Mouse (Mus musculus): ENCODE data around the gene Pml.
A peak's percentile ranks its signal among the peaks of the same experiment; 100 is the strongest.

The Pml gene

DNA sequence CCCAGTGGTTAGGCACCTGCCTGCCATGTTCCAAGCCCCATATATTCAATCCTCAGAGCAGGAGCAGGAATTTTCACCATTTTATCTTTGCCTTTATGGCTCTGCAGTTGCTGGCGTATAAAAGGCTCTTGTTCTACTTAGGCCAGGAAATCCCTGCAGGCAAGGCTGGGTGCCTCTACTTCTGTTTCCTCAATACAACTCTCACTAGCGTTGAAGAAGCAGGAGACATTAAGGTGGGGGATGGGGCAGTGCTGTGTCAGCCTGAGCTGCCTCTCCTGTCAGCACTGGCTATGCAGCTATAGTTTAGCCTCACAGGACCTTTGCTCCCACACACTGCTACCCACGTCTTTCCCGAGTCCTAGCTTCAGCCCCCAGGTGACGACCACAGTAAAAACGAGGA, 17.8 kb downstream of the Pml start:
- peak; percentile 40 for DNase-seq

DNA sequence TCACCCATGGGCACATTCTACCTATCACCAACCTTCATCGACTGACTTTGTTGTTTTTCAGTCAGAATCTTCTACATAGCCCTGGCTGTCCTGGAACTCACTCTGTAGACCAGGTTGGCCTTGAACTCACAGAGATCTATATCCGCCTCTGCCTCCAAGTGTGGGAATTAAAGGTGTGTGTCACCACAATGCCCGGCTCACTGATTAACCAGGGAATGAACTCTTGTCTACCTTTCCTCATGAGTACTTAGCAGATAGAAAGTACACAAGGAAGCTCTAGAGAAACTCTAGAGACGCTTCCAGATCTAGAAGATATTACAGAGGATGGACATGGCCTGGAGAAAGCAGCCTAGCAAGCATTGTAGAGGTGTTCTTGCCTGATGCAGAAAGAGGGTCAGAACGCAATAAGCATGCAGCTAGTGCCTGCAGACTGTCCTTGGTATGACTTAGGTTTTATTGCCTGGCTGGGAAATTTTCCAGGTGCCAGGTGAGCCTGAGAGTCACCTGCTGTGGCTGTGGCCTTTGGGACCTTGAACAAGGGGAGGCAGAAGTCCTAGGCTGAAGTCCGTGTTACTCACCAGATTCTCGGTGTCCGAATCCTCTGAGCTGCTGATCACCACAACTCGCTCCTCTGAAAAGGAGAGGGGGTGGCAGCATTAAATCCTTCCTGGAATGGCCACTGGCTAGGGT, 20.7 kb downstream of the Pml start:
- no peak for DNase-seq

DNA sequence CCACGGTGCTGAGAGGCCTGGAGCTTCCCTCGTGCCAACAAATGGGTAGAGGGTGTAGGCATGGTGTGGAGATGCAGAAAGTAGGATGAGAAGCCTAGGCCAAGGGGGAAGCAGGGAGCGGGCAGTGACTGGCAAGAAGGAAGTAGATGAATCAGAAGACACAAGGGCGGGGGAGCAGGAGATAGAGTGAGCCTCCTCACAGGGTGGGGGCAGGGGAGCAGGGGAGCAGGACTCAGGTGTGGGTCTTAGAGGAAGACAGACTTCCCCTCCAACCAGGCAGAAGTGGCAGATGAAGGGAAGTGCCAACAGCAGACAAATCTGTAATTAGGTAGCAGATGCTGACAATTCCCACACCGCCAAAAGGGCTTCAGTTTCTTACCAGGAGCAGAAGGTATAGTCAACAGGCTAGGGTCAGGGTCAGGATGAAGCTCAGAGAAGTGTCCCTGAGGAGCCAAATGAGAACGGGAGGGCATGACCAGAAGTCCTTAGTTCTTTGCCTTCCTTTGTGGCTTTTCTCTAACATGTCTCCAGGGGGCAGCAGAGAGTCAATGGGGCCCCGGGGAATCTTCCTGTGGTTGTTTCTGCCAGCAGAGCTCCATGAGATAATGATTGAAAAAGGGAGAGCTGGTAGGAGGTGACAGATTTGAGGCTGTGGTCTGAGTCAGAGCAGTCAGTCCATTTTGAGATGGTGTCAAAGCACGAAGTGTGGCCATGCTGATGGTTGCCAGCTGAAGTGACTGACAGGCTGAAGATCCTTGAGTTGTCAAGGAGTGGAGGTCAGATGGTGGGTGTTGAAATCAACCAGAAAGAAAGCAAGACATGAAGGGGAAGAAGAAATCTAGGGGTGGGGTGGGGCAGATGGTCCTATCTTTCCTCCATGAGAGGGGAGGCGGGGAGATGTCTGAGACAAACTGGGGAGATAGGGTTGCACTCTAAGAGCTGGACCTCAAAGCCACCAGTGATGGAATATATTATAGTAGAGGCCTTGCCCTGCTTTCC, 23.4 kb downstream of the Pml start:
- DNase-seq, result peak; percentile 64

- DNase-seq, result no peak
Measured at GRCm38 (mm10) chr9:58224356-58224755, 25.2 kb downstream of the Pml start.

GRCm38 (mm10) chr9:58220218-58220903, 29.2 kb downstream of the Pml start:
- peak; percentile 64 for DNase-seq

- DNase-seq, result no peak
Measured at GRCm38 (mm10) chr9:58218539-58218938, 31.0 kb downstream of the Pml start.

DNA sequence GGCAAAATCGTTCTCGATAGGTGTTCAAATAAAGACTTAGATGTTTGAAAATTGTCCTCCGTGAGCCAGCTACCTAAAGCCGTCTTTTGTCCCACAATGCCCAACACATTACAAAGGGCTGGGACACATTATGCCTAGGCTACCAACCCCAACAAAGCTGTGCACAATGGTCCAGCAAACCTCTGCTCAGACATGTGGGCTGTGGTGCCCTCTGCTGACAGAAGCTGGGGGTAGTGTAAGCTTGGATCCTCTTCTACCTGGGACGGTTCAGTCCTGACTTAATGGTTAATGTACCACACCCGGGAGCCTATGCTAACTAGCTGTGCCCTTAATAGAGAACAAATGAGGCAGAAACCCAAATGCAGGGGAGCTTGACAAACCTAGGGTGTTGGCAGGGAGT, 33.2 kb downstream of the Pml start:
- peak; percentile 68 for DNase-seq

DNA sequence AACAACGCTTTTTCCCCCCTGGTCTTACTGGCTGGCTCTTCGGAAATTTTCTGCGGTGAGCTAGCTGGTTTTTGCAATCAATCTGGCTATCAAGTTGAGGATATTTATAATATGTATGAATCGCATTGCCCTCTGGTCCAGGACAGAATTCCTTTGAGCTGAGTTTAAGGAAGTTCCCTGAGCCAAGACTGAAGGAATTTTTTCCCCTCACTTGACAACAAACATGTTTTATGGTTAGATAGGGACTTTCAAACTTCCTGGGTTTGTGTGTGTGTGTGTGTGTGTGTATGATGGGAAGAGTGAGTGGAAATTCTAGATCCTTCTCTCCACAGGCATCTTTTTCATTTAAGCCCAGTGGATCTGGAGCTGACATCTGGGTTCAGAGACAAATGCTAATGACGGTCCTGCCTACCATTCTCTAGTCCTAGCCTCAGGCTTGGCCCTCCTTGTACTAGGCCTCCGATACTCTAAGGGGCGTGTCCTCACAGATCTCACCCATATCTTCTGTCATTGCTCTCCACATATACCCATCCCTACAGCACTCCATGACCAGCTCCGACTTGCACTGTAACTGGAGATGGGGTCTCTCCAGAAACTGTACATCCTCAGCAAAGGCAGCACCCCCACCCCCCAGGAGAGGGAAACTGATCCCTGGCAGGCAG, 34.9 kb downstream of the Pml start:
- peak; percentile 77 for DNase-seq

GRCm38 (mm10) chr9:58213865-58214264, 35.7 kb downstream of the Pml start:
- peak; percentile 81 for DNase-seq

GRCm38 (mm10) chr9:58213377-58213776, 36.2 kb downstream of the Pml start:
- DNase-seq, result peak; percentile 55

- DNase-seq, result no peak
Measured at GRCm38 (mm10) chr9:58210304-58210627, 39.3 kb downstream of the Pml start.

- no peak for DNase-seq
Measured at GRCm38 (mm10) chr9:58209462-58210303, 39.9 kb downstream of the Pml start.

- no peak for DNase-seq
Measured at GRCm38 (mm10) chr9:58206013-58206412, 43.6 kb downstream of the Pml start.

DNA sequence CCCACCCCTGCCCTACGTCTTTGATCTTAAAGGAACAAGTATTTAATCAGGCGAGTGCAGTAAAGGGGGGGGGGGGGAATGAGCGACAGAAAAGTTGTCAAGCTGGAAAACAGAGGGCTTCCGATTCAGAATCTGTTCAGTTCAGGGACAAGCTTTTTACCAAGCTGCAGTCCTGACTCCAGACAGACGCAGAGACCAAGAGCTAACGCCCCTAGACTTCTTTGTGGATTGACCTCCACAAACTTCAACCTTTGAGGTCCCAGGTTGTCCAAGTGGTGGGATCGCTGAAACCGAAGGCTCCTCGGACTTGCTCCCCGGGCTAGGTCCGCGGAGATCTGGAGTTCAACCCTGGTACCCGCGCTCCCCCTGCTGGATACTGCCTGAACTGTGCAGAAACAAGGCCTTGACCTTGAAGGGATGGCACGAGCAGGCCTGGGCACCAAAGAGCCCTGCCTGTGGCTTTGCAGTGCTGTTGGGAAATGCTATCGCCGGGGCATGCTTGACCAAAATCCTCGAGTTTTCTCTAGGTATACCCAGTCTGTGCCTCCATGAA, 45.1 kb downstream of the Pml start:
- peak; percentile 91 for DNase-seq

DNA sequence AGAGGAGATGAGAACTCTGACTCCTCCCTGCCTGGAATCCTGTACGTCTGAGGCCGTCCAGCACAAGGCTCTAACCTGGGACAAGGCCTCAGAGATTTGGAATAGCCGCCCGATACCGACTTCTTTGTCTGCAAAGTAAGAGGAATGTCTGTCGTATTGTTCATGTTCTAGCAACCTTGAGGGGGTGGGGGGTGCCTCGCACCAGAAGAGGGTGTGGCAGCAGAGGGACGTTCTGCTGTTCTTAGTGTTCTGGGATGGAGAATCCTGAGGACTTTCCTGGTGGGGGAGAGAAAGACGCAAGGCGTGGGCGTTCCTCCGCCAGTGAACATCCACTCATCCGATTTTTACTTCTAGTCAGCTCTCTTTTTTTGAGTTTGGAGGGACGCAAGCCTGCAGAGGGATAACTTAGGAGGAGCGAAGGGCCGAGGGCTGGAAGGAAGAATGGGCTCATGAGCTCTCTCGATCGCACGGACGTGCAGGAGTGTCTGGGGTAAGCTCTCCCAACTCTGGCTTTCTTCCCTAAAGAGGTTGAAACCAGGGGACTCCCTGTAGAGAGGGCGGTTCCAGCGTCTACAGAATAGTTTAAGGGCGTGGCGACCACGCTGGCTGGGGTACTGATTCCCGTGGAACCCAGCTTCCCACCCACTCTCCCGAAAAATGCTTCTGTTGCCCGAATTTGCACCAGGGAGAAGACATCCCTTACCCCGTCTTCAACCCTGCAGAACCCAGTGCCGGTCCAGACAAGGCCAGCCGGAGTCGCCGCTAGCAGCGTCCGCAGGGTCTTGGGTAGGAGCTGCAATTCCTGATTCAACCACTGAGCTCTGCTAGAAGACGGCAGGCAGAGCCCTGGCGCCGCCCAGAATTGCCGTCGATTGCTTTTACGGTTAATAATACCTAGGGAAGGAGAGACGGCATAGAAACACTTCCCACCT, 45.8 kb downstream of the Pml start, which contains the start of the genes Islr and Islr2:
TSS of gene Islr (minus strand) at position 791 of the 932 bp plus-strand sequence.
TSS of gene Islr2 (minus strand) at position 804 of the 932 bp plus-strand sequence.
- peak; percentile 74 for DNase-seq

DNA sequence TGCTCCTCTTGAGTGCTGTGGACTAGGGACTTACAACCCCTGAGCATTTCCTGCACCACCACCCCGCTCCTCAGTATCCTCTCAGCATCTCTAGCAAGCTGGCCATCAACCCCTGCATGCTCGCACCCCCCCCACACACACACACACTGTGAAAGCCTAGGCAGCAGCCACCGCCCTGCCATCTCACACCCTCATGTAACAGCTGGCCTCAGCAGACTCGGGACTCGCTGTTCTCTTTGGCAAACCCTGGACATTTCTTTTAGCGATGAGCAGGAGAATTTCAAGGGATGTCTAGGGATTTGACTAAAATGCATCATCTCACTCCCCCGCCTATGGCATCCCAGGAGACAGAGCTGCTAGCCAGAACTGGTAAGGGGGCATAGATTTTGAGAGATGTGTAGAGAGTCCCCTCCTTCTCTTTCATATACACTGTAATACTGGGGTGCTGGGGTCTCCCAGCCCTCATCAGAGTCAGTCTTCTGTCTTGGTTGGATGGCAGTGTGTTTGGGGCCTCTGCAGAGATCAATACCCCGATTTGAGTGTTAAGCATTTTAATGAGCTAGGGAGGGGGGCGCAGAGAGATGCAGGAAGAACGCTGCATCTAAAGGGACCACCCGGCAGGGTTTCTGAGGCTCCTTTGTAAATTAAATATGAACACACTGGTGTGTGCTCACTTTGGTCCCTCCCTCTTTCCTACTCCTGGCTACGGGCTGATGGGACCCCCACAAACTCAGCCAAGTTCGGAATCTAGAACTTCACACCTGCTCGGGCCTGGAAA, 46.7 kb downstream of the Pml start:
- no peak for DNase-seq

DNA sequence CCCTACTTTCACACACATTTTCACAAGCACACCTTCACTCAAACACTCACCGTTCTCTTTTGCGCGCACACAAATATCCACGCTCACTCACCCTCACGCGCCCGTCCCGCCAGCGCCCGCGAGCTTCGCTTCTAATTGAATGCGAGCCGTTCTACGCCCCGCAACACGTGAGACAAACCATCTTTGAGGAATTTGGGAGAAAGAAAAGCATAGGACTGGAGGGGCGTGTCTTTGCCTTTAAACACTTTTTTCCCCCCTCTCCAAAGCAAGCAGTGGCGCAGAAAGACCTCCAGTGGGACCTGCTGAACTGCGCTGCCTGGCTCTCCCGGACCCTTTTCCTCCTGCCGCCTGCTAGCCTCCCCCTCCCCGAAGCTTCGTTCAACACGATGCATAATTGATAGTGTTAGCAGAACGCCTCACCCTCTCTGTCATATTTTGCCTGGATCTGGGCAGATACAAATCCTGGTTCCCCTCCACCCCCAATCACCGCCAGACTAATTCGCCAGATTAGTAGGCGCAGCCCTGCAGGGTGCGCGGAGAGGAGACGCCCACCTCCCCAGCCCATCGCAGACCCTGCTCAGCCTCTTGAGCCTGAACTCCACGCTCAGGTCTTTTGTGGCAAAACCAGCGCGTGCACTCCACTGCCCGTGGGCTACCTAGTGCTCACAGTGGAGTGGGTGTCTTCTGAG, 47.6 kb downstream of the Pml start:
- DNase-seq, result no peak

DNA sequence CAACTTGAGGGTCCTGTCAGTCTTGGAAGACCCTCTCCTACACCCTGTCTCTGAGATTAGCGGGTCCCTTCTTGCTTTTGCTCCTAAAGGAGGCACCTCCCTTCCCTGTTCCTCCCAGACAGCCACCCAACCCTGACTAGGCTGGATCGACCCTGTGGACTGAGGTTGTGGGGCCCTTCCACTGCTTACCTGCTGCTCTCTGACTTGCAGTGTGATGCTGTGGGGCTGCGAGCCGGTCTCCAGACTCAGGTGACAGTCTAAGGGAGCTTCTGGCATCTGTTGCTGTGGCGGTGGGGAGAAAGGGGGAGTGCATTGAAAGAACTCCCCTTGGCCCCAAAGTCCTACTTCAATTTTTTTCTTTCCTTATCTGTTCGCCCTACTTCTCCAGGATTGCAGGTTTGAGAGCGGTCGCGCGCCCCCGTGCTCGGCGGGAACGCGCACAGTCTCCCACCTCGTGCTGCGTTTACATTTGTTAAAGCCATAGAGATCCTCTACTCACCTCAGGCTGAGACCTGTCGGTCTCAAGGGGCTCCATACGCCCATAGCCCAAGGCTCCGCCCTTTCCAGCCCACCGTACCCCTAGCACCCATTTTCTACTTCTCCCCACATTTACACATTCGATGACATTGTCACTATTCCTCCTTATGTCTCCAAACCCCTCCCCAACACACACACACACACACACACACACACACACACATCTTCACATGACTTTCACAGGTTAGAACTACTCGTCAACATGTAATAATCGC, 48.3 kb downstream of the Pml start:
- no peak for DNase-seq
